Mouse (Mus musculus) c-Kit-positive CD71-positive TER-119-positive erythroid progenitor cells, embryonic 14.5 days (primary cell): ENCODE results near the gene 1110008L16Rik.
"Not testable (repeated sequence)": the region's sequence is repeated elsewhere in the genome, so short reads cannot be mapped to it uniquely, and the experiment has no call there.

Experiments
- DNase-seq: peaks from one replicate; pipeline ENCODE4 v3.0.0-alpha.2; 2013; ENCODE audit warnings: low spot score

1110008L16Rik gene

GRCm38 (mm10) chr12:55343045-55343444 is 43.7 kb downstream of the 1110008L16Rik start:
- not testable (repeated sequence) for DNase-seq

- DNase-seq, result no peak
Observed at GRCm38 (mm10) chr12:55343998-55344397, 44.6 kb downstream of the 1110008L16Rik start.

- DNase-seq, result no peak
Observed at GRCm38 (mm10) chr12:55344583-55344982, 45.2 kb downstream of the 1110008L16Rik start.

- no peak for DNase-seq
Observed at GRCm38 (mm10) chr12:55353423-55353822, 54.0 kb downstream of the 1110008L16Rik start.

- peak; percentile 12 for DNase-seq
Observed at GRCm38 (mm10) chr12:55354904-55355303, 55.5 kb downstream of the 1110008L16Rik start.

GRCm38 (mm10) chr12:55357303-55357702 is 57.9 kb downstream of the 1110008L16Rik start:
- no peak for DNase-seq

GRCm38 (mm10) chr12:55360929-55361328 is 61.6 kb downstream of the 1110008L16Rik start:
- DNase-seq, result no peak

GRCm38 (mm10) chr12:55365083-55365482 is 65.7 kb downstream of the 1110008L16Rik start:
- DNase-seq, result no peak

- no peak for DNase-seq
Observed at GRCm38 (mm10) chr12:55372424-55373055, 73.2 kb downstream of the 1110008L16Rik start.

GRCm38 (mm10) chr12:55376956-55377609 is 77.7 kb downstream of the 1110008L16Rik start:
- DNase-seq, result no peak

- no peak for DNase-seq
Observed at GRCm38 (mm10) chr12:55377610-55377980, 78.2 kb downstream of the 1110008L16Rik start.

- no peak for DNase-seq
Observed at GRCm38 (mm10) chr12:55384023-55384749, 84.8 kb downstream of the 1110008L16Rik start, which contains the start of gene Psma6. Gene Psma6 (plus strand): TSS chr12:55384222.

- no peak for DNase-seq
Observed at GRCm38 (mm10) chr12:55384826-55385225, 85.4 kb downstream of the 1110008L16Rik start.

- DNase-seq, result no peak
Observed at GRCm38 (mm10) chr12:55385931-55386330, 86.6 kb downstream of the 1110008L16Rik start.

- DNase-seq, result no peak
Observed at GRCm38 (mm10) chr12:55386456-55386855, 87.1 kb downstream of the 1110008L16Rik start.

GRCm38 (mm10) chr12:55387083-55387787 is 87.9 kb downstream of the 1110008L16Rik start:
- DNase-seq, result no peak

GRCm38 (mm10) chr12:55387788-55388465 is 88.5 kb downstream of the 1110008L16Rik start:
- no peak for DNase-seq

GRCm38 (mm10) chr12:55388478-55388877 is 89.1 kb downstream of the 1110008L16Rik start:
- DNase-seq, result no peak

GRCm38 (mm10) chr12:55389132-55390081 is 90.0 kb downstream of the 1110008L16Rik start:
- no peak for DNase-seq

- no peak for DNase-seq
Observed at GRCm38 (mm10) chr12:55392120-55392519, 92.7 kb downstream of the 1110008L16Rik start.
